Mouse (Mus musculus) erythroblast, embryonic 14.5 days (primary cell): ENCODE data around the gene Rerg.

Experiments
- GATA1 ChIP-seq: IDR thresholded peaks from 2 replicates; pipeline ENCODE4 v1.6.1; 2012; ENCODE audit warnings: low read length, inconsistent platforms, mixed read lengths
- TAL1 ChIP-seq: IDR thresholded peaks from 3 replicates; pipeline ENCODE4 v1.6.1; 2012; ENCODE audit warnings: low read length, inconsistent platforms, mixed read lengths

GRCm38 (mm10) chr6:137079701-137080100, 90.6 kb downstream of the Rerg start:
- TF ChIP-seq TAL1 (no peak), GATA1 (no peak)
